Mouse (Mus musculus): ENCODE measurements around the gene Mier2. TPM values are rescaled to one million over a fixed set of nuclear protein-coding genes. Genes with fewer than 3 reads are reported as not detected.

Mier2 gene
- polyA plus RNA-seq, 1 experiment from 2014 or later, result 45.9 TPM

- Histone ChIP-seq H3K4me1 (no peaks in the 10 kb centered on the region), H3K9ac (no peak overlapping the region), H3K27me3 (no peaks in the 10 kb centered on the region), H3K4me3 (no peak overlapping the region), H3K27ac (no peak overlapping the region), H3K9me3 (no peaks in the 10 kb centered on the region), H3K4me2 (no peak overlapping the region), H3K36me3 (0 out of 2 replicates have a peak, but pooled peaks cover 17% of the 10 kb centered on the region)
- 82% methylated on average over 12 of the region's 12 CpGs for WGBS
- 0 out of 2 replicates have a peak, but pooled peaks have one; percentile 6 for ATAC-seq (ENCODE audit: borderline replicate concordance, extremely low read depth, low FRiP score, low TSS enrichment)
Observed at GRCm38 (mm10) chr10:79526661-79527452, 28.1 kb downstream of the Mier2 start.

GRCm38 (mm10) chr10:79525456-79526325 lies 29.3 kb downstream of the Mier2 start:
- Histone ChIP-seq H3K36me3 (0 out of 2 replicates have a peak, but pooled peaks cover 17% of the 10 kb centered on the region), H3K4me2 (no peak overlapping the region), H3K9me3 (no peaks in the 10 kb centered on the region), H3K9ac (no peak overlapping the region), H3K4me1 (no peaks in the 10 kb centered on the region), H3K27ac (no peak overlapping the region), H3K27me3 (no peaks in the 10 kb centered on the region), H3K4me3 (no peak overlapping the region)
- 90% methylated on average over 8 of the region's 8 CpGs for WGBS
- no peak for ATAC-seq (ENCODE audit: borderline replicate concordance, extremely low read depth, low FRiP score, low TSS enrichment)

- 43% methylated on average over 1 of the region's 1 CpGs for WGBS
- no peak for ATAC-seq (ENCODE audit: borderline replicate concordance, extremely low read depth, low FRiP score, low TSS enrichment)
- H3K27me3 ChIP-seq, result no peaks in the 10 kb centered on the region
- no peaks in the 10 kb centered on the region for H3K4me1 ChIP-seq
- no peak overlapping the region for H3K4me2 ChIP-seq
- no peak overlapping the region for H3K4me3 ChIP-seq
- no peak overlapping the region for H3K9ac ChIP-seq
- no peak overlapping the region for H3K27ac ChIP-seq
- 0 out of 2 replicates have a peak, but pooled peaks cover 17% of the 10 kb centered on the region for H3K36me3 ChIP-seq
- no peaks in the 10 kb centered on the region for H3K9me3 ChIP-seq
Observed at GRCm38 (mm10) chr10:79524433-79524832, 30.6 kb downstream of the Mier2 start.

- Histone ChIP-seq H3K36me3 (no peaks in the 10 kb centered on the region), H3K27ac (no peak overlapping the region), H3K9me3 (no peaks in the 10 kb centered on the region), H3K4me1 (no peaks in the 10 kb centered on the region), H3K9ac (no peak overlapping the region), H3K4me3 (no peak overlapping the region), H3K27me3 (no peaks in the 10 kb centered on the region), H3K4me2 (no peak overlapping the region)
- ATAC-seq (ENCODE audit: borderline replicate concordance, extremely low read depth, low FRiP score, low TSS enrichment), result no peak
- WGBS, result 71% methylated on average over 2 of the region's 2 CpGs
Observed at GRCm38 (mm10) chr10:79506709-79507108, 48.3 kb downstream of the Mier2 start.

GRCm38 (mm10) chr10:79502830-79503644 lies 52.0 kb downstream of the Mier2 start:
- 60% methylated on average over 6 of the region's 6 CpGs for WGBS
- no peak overlapping the region for H3K9ac ChIP-seq
- H3K27me3 ChIP-seq, result no peaks in the 10 kb centered on the region
- H3K4me1 ChIP-seq, result no peaks in the 10 kb centered on the region
- H3K27ac ChIP-seq, result no peak overlapping the region
- H3K4me3 ChIP-seq, result no peak overlapping the region
- no peaks in the 10 kb centered on the region for H3K36me3 ChIP-seq
- H3K9me3 ChIP-seq, result no peaks in the 10 kb centered on the region
- no peak for ATAC-seq (ENCODE audit: borderline replicate concordance, extremely low read depth, low FRiP score, low TSS enrichment)
- H3K4me2 ChIP-seq, result no peak overlapping the region

GRCm38 (mm10) chr10:79496701-79497288 lies 58.2 kb downstream of the Mier2 start:
- Histone ChIP-seq H3K9me3 (no peaks in the 10 kb centered on the region), H3K9ac (no peak overlapping the region), H3K4me3 (no peak overlapping the region), H3K27ac (no peak overlapping the region), H3K4me1 (no peaks in the 10 kb centered on the region), H3K36me3 (no peaks in the 10 kb centered on the region), H3K4me2 (no peak overlapping the region), H3K27me3 (no peaks in the 10 kb centered on the region)
- 35% methylated on average over 2 of the region's 2 CpGs for WGBS
- no peak for ATAC-seq (ENCODE audit: borderline replicate concordance, extremely low read depth, low FRiP score, low TSS enrichment)

GRCm38 (mm10) chr10:79495886-79496285 lies 59.1 kb downstream of the Mier2 start:
- ATAC-seq (ENCODE audit: borderline replicate concordance, extremely low read depth, low FRiP score, low TSS enrichment), result no peak
- WGBS, result 48% methylated on average over 3 of the region's 3 CpGs
- Histone ChIP-seq H3K4me1 (no peaks in the 10 kb centered on the region), H3K4me3 (no peak overlapping the region), H3K27me3 (no peaks in the 10 kb centered on the region), H3K4me2 (no peak overlapping the region), H3K9me3 (no peaks in the 10 kb centered on the region), H3K27ac (no peak overlapping the region), H3K9ac (no peak overlapping the region), H3K36me3 (no peaks in the 10 kb centered on the region)

Small RNA genes within 50 kb of the gene (microRNA-seq; reads per million reads assigned to microRNA genes)
- gene Mir6909, result not detected

Other genes starting within 250 kb of the Mier2 start
- gene Vmn2r82, start 198.7 kb downstream of the Mier2 start, polyA plus RNA-seq (2015; fragmentation: Nextera tagmentation; extraction: Ambion mirVana), result not detected in 2 replicates
- not detected in 2 replicates for gene Vmn2r83, start 86.5 kb downstream of the Mier2 start, polyA plus RNA-seq (2015; fragmentation: Nextera tagmentation; extraction: Ambion mirVana)
- gene Plpp2, start 21.4 kb downstream of the Mier2 start, polyA plus RNA-seq (2015; fragmentation: Nextera tagmentation; extraction: Ambion mirVana), result 33.2 and 34.1 TPM in 2 replicates
- not detected in 2 replicates for gene Theg, start 32.1 kb upstream of the Mier2 start, polyA plus RNA-seq (2015; fragmentation: Nextera tagmentation; extraction: Ambion mirVana)
- gene C2cd4c, start 58.8 kb upstream of the Mier2 start, polyA plus RNA-seq (2015; fragmentation: Nextera tagmentation; extraction: Ambion mirVana), result not detected in 2 replicates
- 6.2 and 6.7 TPM in 2 replicates for gene Shc2, start 82.7 kb upstream of the Mier2 start, polyA plus RNA-seq (2015; fragmentation: Nextera tagmentation; extraction: Ambion mirVana)
- not detected in 2 replicates for gene Odf3l2, start 90.5 kb upstream of the Mier2 start, polyA plus RNA-seq (2015; fragmentation: Nextera tagmentation; extraction: Ambion mirVana)
- 0.89 and 1.3 TPM in 2 replicates for gene Madcam1, start 109.4 kb upstream of the Mier2 start, polyA plus RNA-seq (2015; fragmentation: Nextera tagmentation; extraction: Ambion mirVana)
- 61.7 and 65.9 TPM in 2 replicates for gene Tpgs1, start 114.2 kb upstream of the Mier2 start, polyA plus RNA-seq (2015; fragmentation: Nextera tagmentation; extraction: Ambion mirVana)
- gene Cdc34, start 127.0 kb upstream of the Mier2 start, polyA plus RNA-seq (2015; fragmentation: Nextera tagmentation; extraction: Ambion mirVana), result 79.5 and 82.0 TPM in 2 replicates
- gene Gzmm, start 133.8 kb upstream of the Mier2 start, polyA plus RNA-seq (2015; fragmentation: Nextera tagmentation; extraction: Ambion mirVana), result 0.86 and 0.89 TPM in 2 replicates
- 1,102 and 1,152 TPM in 2 replicates for gene Bsg, start 149.3 kb upstream of the Mier2 start, polyA plus RNA-seq (2015; fragmentation: Nextera tagmentation; extraction: Ambion mirVana)
- gene Hcn2, start 161.4 kb upstream of the Mier2 start, polyA plus RNA-seq (2015; fragmentation: Nextera tagmentation; extraction: Ambion mirVana), result 0.05 and 0.10 TPM in 2 replicates
- gene Polrmt, start 191.4 kb upstream of the Mier2 start, polyA plus RNA-seq (2015; fragmentation: Nextera tagmentation; extraction: Ambion mirVana), result 41.5 and 49.2 TPM in 2 replicates
- 0.12 and 0.30 TPM in 2 replicates for gene Fgf22, start 199.9 kb upstream of the Mier2 start, polyA plus RNA-seq (2015; fragmentation: Nextera tagmentation; extraction: Ambion mirVana)
- 89.7 and 91.3 TPM in 2 replicates for gene Rnf126, start 211.8 kb upstream of the Mier2 start, polyA plus RNA-seq (2015; fragmentation: Nextera tagmentation; extraction: Ambion mirVana)
- gene Fstl3, start 222.1 kb upstream of the Mier2 start, polyA plus RNA-seq (2015; fragmentation: Nextera tagmentation; extraction: Ambion mirVana), result 19.2 and 20.5 TPM in 2 replicates
- 0.40 and 1.9 TPM in 2 replicates for gene Prss57, start 235.8 kb upstream of the Mier2 start, polyA plus RNA-seq (2015; fragmentation: Nextera tagmentation; extraction: Ambion mirVana)
- gene Palm, start 238.4 kb upstream of the Mier2 start, polyA plus RNA-seq (2015; fragmentation: Nextera tagmentation; extraction: Ambion mirVana), result 61.3 and 63.7 TPM in 2 replicates

Measured in lung, embryonic 15.5 days (tissue).